Mouse (Mus musculus): Measurements from ENCODE around the gene Pitpna.

DNA sequence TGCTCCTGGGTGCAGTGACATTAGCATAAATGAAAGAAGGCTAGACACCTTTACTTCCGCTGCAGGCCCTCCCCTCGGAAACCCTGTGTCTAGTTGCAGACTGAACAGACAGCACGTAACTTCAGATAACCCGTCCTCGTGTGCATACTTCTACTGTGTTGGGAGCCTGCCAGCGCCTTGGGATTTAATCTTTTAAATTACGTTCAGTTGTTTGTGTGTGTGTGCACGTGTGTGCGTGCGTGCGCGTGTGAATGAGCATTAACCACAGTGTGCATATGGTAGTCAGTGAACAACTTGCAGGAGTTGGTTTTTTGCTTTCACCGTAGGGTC lies 49.0 kb upstream of the Pitpna start:
- TF ChIP-seq CTCF (IDR thresholded peaks at IDR 0.05) (no peak), POLR2A (IDR thresholded peaks at IDR 0.05; ENCODE audit: insufficient read depth, low read depth, low read length) (no peak), EP300 (IDR thresholded peaks at IDR 0.05; ENCODE audit: insufficient read depth, low read depth, low read length) (no peak)

All from heart, adult 2 months (tissue).